Comparison of ENCODE assay signal across 11 mouse cellular contexts in the genomic region with DNA sequence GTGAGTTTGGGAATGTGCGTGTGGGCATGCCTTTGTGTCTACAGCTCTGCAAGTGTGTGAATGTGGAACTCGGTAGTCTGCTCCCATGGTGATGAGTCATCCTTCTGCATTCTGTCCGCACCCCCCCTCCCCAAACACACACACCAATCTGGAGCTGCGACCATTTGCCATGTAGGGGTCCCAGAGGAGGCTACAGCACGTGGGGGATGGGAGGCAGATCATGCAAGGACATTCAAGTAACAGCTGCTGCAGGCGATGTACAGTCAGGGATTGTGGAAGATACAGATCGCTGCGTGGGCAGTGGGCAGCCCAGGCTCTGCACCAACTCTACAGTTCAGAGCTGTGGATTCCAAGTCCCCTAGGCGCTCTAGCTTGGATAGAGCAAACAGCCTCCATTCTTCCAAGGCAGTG. TPM values are rescaled to one million over a fixed set of nuclear protein-coding genes. Genes with fewer than 3 reads are reported as not detected.
DNase-seq lines count a peak whose midpoint lies in the region; TF ChIP-seq lines count a peak whose summit lies in the region.
"Had no signal": no experiment of that assay in that cellular context is flagged by ENCODE, and none has a peak within 500 bp of the region (broad histone marks: within the 10 kb centered on the region; RNA-seq: fewer than 3 reads in every experiment).

No protein-coding gene starts in this region.

- peak; percentile 20 for DNase-seq in embryo, embryonic 11 days
- no peak for DNase-seq in embryo, embryonic 10 days (ENCODE audit: low spot score)
- DNase-seq in layer of hippocampus, adult 2 months (ENCODE audit: low spot score in 2 of 2): peak; percentile 33 to 52
- DNase-seq in mesoderm, embryonic 11.5 days (ENCODE audit: low read depth, low spot score): peak; percentile 34
- peak; percentile 80 to 89 for DNase-seq in right cerebral cortex, postnatal 10 days (ENCODE audit: low spot score in 2 of 2)
- DNase-seq in spleen, adult 18-20 months: no peak
- DNase-seq in spleen, postnatal 14 days (ENCODE audit: low spot score in 2 of 2): no peak
- DNase-seq in testis, postnatal 14 days (ENCODE audit: low spot score): no peak
- DNase-seq: liver had no signal

- no peak overlapping the region for H3K4me3 ChIP-seq in layer of hippocampus, adult 2 months

- TF ChIP-seq CTCF in layer of hippocampus, adult 2 months (conservative IDR thresholded peaks at IDR 0.05): no peak

- peak overlapping the region; percentile 68 for H3K27ac ChIP-seq in layer of hippocampus, adult 2 months

RNA-seq across cellular contexts. Expression of a gene that starts 1.8 kb away (rescaled TPM):
- 1 to 10 TPM; 2.7 to 2.8 TPM for total RNA-seq in layer of hippocampus, adult 2 months (2021)
- total RNA-seq: heart, postnatal 10 days; megakaryocyte, adult 5-6 weeks had no signal

RNA-seq across cellular contexts. Expression of a gene that starts 33.9 kb away (rescaled TPM):
- total RNA-seq in layer of hippocampus, adult 2 months (2021): 10 to 100 TPM in 1 of 2 experiments, 1 to 10 TPM in 1; 9.1 to 11.7 TPM

RNA-seq across cellular contexts. Expression of a gene that starts 38.6 kb away (rescaled TPM):
- total RNA-seq in layer of hippocampus, adult 2 months (2021): 10 to 100 TPM; 64.7 to 72.0 TPM

Comparison
In these comparisons a context has a peak if more than half of its experiments do, and no peak if none do; other contexts are left out.
1. DNase-seq: peak in embryo, embryonic 11 days (single experiment), layer of hippocampus, adult 2 months (2 of 2), mesoderm, embryonic 11.5 days (single experiment) and right cerebral cortex, postnatal 10 days (2 of 2); none in embryo, embryonic 10 days (single experiment), spleen, adult 18-20 months (0 of 2), spleen, postnatal 14 days (0 of 2) and testis, postnatal 14 days (single experiment).